Mouse (Mus musculus) frontal cortex, adult (tissue): Measurements from ENCODE around the gene Tubg2.
"Not testable (repeated sequence)": the region's sequence is repeated elsewhere in the genome, so short reads cannot be mapped to it uniquely, and the experiment has no call there.

ENCODE experiments used
- ATAC-seq: cut with Nextera tagmentation; 2 replicates; pipeline ENCODE4 v1.9.2; 2017; ENCODE audit warnings: mild to moderate bottlenecking, moderate library complexity, mixed read lengths; ENCODE audit not compliant: low TSS enrichment

Gene Tubg2

DNA sequence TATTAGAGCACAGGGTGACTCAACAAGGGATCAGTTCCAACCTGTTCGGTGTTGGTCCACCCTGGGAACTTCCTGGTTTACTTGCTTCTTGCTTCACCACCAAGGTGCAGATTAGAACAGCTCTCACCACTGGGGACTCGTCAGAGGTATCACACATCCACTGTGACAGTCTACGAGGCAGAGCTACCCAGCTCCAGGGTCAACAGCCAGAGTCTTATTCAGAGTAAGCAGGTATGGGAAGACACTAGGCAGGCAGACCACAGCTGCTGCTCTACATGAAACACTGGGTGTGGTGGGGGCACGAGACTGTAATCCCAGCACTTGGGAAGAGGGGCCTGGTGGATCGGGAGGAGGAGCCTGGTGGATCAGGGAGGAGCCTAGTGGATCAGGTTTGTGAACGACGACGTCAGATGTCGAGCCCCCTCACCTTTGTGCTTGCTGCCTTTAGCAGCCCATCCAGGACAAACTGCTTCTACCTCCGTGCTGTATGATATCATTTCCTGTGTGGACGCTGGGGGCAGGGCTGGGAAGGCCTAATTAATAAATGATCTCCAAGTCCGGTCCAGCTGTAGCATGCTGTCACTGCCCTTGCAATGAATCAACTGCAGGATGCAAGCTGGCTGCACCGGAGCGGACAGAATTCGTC is 17.0 kb upstream of the Tubg2 start:
- no peak for ATAC-seq

DNA sequence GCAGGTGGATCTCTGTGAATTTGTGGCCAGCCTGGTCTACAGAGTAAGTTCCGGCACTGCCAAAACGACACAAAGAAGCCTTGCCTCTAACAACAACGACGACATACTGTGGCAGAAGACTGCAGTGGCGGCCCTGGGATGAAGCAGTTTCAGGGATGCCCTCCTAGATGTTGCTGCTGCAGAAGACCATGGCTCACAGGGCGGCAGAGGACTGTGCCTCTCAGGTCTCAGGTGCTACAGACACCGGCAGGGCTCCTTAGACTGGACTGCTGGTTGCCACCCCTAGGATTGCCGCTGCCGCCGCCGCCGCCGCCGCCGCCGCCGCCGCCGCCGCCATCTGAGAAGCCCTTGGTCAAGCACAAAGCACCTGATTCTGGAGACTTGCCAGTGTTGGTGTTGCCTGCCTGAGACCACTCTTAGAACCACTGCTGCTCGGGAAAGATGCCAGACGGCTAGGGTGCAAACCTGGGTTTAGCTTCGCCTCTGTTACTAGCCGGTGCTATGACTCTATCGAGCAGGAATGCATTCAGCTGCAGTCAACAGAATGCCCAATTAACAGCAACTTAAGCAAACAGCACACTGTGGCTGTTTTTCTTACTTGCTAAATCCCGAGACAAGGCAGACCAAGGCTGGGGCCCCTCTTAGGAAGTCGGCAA is 15.4 kb upstream of the Tubg2 start:
- ATAC-seq, result peak; percentile 44; the same call in 1 of the 2 replicates

DNA sequence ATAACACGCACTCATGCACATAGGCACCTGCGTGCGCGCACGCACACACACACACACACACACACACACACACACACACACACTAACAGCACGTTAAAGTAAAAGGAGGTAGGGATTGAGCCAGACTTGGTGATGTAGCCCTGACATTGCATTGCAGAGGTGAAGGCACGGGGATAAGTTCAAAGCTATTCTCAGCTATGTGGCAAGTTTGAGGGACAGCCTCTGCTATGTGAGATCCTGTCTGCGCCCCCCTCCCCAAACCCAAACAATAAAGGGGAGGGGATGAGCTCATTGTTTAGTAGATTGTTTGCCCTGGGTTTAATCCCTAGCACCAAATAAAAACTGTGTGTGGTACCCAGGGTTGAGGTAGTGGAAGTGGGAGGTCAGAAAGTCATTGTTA is 14.6 kb upstream of the Tubg2 start:
- ATAC-seq, result no peak

DNA sequence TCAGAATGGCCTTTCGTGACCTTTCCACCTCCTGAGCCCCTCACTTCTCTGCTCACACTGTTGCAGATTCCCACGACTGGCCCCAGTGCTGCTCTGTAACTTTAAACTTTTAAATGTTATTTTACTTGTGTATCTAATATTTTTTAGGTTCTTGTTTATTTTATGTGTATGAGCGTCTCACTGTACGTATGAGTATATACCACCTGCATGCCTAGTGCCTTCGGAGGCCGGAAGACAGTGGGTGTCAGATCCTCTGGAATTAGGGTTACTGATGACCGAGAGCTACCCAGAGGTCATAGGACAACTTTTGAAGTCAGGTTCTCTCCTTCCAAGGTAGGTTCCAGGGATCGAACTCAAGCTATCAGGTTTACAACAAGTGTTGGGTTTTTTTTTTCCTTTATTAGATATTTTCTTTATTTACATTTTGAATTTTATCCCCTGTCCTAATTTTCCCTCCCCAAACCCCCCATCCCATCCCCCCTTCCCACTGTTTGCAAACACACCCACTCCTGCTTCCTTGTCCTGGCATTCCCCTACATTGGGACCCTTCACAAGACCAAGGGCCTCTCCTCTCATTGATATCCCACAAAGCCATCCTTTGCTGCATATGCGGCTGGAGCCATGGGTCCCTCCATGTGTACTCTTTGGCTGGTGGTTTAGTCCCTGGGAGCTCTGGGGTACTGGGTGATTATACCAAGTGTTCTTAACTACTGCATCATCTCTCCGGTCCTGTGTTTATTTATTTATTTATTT is 13.3 kb upstream of the Tubg2 start:
- no peak for ATAC-seq

DNA sequence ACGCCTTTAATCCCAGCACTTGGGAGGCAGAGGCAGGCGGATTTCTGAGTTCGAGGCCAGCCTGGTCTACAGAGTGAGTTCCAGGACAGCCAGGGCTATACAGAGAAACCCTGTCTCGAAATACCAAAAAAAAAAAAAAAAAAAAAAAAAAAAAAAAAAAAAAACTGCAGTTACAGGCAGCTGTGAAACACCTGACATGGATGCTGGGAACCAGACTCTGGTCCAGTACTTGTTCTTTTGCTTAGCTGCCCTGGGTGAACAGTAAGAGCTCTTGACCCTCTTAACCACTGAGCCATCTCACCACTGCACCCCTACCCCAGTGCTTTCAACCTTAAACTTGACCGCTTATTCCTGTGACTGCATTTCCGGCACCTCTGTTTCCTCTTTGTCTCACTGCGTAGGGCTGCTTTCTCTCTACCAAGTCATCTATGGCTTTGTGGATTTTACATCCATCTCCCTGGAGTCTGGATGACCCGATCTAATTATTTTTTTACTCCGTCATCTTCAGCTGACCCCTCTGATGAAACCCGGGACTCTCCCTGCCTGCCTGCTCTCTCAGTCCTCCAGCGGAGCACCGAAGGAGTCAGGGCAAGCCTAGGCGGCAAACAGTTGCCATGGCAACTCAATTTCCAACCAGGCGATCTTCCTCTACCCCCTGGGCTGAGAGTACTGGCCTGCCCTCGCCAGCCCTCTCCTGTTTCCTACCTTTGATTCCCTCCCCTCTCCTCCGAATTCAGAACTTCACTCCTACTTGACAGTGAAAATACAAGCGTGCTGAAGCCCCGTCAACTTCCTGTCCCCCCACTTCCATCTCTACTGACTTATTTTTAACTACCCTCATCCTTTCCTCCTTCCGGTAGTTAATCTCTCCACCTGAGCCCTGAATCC is 12.1 kb upstream of the Tubg2 start:
- ATAC-seq, result peak; percentile 47; the same call in 1 of the 2 replicates

DNA sequence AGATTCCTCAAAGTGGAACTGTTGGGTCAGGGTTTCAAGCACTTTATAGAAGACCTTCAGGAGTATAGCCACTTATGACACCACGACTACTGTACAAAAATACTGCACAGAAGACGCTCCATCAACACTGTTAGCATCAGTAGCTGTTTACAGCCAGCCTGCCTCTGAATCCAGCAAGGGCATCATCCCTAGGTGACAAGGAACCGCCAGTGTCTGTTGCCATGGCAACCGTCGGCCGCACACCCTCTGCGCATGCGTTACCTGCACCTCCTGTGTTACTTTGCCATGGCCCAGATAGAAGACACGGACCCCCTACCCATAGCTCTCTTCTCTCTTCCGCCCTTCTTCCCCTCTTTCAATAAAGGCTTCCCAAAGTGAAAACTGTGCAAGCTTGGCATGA is 9.3 kb upstream of the Tubg2 start:
- no peak for ATAC-seq

DNA sequence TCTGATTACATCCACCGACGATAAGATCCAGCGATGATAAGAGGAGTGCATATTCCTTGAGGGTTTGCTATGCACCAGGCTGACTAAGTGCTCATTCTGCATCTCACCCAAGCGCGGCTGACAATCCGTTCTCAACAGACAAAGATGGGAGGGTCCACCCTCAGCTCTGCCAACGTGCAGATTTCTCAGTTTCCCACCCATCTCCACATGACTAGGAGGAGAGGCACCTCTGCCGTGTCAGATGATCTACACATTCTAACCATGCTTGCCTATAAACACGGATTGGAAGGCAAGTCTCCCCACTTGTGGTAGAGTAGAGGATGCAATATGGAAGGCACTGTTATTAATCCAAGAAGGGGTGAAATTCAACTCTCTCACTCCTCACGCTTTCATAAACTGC is 7.0 kb upstream of the Tubg2 start:
- ATAC-seq, result no peak

DNA sequence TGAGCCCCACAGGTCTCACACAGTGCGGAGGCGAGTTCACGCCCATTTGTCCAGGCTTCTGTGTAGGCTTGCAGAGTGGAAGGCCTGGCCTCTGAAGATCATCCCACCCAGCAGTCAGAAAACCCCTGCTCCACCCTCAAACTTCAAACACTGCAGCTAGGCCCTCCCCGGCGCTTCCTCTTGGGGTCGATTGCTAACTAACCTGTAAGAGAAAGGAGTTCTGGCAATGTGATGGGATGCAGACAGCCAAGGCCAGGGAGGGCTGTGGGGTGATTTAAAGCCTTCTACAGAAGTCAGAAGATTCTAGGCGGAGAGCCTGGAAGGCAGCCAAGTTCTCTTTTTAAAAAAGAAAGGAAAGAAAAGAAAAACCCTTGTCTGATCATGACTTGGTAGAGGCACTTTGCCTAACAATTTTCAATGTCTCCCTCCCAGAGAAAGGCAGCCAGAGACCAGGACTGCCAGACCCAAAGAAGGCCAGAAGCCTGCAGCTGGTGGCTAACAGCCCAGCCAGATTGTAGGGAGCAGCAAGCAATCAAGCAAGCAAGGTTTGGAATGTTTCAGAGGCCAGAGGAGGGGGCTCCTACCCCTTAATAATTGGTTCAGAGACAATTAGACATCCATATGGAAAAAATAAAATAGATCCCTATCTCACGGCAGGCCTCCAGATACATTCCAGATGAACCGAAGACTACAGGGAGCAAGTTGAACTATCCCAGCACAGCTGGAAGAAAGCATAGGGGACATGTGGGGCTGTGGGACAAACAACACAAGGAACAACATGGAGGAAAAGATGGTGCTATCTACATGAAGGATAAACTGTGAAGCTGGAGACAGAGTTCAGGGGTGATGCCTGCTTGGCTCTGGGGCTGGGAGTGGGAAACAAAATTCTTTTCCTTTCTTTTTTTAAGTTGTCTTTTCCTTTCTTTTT is 6.3 kb upstream of the Tubg2 start:
- no peak for ATAC-seq

DNA sequence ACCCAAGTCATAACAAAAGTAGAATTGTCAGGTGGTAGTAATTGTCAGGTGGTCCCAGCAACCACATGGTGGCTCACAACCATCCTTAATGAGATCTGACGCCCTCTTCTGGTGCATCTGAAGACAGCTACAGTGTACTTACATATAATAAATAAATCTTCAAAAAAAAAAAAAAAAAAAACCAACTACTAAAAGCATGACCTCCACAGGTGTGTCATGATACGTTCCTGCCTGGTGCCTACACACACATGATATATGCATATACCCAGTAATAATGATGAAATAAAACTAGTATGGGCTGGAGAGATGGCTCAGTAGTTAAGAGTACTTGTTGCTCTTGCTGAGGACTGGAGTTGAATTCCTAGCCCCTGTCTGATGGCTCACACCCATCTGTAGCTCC is 4.6 kb upstream of the Tubg2 start:
- ATAC-seq, result no peak

DNA sequence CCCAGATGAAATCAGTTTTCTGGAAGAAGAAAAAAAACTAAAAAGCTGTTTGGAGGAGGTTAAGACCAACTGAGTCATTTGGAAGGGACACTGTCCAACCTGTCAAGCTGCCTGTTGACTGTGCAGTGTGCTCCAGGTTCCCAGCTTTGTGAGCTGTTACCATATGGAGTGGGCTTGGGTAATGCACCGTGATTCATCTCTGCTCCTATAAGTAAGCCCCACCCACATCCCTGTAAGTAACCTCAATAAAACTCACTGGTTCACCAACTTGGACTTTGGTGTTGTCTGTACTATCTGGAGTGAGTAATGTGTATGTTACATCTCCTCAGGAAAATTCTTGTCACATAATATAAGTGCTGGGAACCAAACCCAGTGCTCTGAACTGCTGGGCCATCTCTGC is 2.9 kb upstream of the Tubg2 start:
- no peak for ATAC-seq

DNA sequence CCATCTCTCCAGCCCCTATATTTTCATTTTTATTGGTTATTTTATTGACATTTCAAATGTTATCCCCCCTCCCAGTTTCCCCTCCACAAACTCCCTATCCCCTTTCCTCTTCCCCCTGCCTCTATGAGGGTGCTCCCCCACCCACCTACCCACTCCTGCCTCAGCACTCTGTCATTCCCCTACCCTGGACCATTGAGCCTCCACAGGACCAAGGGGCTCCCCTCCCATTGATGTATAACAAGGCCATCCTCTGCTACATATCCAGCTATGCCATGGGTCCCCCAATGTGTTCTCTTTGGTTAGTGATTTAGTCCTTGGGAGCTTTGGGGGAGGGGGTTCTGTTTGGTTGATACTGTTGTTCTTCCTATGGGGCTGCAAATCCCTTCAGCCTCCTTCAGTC is 1.1 kb upstream of the Tubg2 start:
- no peak for ATAC-seq

DNA sequence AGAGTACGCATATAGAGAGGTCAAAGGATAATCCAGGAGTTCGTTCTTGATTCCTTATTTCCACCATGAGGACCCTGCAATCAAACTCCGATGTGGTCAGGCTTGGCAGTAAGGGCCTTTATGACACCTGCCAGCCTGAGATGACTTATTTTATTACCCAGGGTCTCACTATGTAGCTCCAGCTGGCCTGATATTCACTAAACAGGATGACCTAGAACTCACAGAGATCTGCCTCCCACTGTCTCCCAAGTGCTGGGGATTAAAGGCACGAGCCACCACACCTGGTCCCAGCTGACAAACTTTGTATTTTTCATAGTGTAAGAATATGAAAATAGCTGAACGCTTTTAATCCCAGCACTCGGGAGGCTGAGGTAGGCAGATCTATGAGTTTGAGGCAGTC is 556 bp upstream of the Tubg2 start:
- ATAC-seq, result no peak

DNA sequence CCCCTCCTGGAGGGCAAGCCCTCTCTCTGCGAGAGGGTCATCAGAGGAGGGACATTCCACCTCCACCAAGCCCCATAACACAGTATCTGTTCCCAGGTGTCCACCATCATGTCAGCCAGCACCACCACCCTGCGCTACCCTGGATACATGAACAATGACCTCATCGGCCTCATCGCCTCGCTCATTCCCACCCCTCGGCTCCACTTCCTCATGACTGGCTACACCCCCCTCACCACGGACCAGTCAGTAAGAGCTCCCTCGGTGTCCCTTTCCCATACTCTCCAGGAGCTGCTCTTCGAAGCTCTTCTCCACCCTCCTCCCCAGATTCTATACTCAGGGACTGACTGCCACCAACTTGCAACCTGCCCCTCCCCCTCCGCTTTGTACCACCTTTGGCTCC is 4.4 kb downstream of the Tubg2 start:
- ATAC-seq, result not testable (repeated sequence)

DNA sequence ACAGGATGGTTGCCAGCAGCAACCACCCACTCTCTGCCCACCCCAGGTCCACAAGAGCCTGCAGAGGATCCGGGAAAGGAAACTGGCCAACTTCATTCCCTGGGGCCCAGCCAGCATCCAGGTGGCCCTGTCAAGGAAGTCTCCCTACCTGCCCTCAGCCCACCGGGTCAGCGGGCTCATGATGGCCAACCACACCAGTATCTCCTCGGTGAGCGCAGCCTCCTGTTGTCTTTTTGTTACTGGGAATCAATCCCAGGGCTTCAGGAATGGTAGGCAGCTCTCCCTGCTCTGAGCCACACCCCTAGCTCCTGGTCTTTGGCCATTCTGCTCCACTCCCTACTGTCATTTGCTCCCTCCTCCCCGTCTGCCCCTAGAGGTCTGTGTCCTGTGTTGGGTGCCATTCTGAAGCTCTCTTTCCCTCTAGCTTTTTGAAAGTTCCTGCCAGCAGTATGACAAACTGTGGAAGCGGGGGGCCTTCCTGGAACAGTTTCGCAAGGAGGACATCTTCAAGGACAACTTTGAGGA is 5.3 kb downstream of the Tubg2 start:
- ATAC-seq, result not testable (repeated sequence)

DNA sequence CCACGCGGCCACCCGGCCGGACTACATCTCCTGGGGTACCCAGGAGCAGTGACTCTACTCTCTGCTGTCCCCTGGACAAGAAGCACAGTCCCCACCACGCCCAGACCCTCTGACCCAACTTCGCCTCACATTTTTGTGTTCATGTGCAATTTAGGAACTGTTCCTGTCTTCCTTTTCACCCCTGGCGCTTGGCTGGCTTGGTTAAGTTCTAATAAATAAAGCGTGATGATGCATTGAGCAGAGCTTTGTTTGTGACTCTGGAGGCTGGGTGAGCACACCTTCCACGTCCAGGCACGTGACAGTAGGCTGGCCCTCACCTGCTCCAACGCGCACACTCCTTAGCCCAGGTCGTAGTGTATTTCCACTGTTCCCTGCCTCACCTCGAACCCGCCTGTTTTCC is 5.8 kb downstream of the Tubg2 start:
- no peak for ATAC-seq

DNA sequence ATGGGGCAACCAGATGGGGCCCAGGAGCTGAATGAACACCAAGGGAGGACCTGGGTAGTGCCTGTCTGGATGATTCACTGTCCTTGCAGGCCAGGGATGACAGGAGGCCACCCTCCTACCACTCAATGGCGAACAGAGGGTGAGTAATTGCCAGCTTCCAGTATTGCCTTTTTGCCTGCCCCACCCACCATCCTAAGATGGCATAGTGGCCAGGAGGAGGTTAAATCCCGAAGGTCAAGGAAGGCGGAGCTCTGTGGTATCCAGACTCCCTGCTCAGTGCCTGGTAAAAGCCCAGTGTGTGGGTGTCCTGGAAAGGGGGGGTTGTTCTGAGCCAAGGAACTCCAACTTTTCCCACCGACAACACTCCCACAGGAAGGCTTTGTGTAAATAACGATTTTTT is 6.6 kb downstream of the Tubg2 start:
- no peak for ATAC-seq

DNA sequence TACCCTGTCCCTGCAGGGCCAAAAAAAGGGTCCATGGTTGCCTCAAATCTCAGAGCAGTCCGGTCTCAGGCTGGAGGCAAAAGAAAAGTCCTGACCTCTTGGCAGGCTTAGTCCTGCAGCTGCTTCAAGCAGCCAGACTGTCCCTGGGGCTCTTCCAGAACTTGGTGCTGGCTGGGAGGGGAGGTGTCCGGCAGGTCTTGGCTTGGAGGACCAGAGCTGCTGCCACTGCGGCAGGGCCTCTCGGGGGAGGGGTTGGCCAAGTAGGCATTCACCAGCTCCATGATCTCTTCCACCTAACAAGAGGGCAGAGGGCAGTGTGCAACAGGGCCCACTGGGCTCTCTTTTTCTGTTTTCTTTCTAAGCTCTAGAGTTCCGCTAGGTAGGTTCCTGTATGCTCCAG is 7.1 kb downstream of the Tubg2 start:
- no peak for ATAC-seq

DNA sequence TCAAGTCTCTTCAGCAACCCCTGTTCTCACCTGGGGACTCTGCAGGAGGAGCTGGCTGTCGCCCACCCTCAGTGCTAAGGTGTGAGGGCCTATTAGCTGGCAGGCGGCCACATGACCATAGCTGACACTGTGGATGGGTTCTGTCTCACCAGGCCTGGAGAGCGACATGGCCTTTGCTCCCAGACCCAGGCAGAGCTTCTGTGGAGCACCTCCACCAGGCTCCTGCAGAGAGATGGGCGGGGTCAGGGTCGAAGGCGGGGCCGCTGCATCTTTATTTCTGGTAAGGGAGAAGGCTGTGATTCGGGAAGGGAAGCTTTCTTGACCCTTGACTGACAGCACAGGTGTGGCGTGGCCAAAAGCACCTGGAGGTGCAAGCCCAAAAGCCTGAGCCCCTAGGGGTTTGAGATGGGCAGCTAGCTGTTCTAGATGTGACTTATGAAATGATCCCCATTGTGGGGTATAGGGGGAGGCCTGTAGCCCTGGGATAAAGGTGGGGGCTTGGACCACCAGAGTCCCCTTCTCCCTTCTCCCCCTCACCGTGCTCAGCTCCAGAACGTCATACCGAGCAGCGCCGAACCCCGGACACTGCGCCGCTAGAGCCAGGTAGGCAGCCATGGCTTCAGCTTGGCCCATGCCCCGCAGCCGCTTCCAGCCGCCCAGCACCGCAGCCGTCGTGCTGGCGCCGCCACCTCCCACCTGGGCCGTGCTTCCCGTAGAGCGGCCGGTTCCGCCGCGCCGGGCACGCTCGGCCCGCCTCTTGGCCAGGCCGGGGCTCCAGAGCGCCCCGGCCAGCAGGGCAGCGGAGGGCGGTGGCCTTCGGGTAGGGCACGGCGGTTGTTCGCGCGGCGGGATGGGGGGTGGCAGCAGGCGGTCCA is 8.0 kb downstream of the Tubg2 start:
- ATAC-seq, result no peak

DNA sequence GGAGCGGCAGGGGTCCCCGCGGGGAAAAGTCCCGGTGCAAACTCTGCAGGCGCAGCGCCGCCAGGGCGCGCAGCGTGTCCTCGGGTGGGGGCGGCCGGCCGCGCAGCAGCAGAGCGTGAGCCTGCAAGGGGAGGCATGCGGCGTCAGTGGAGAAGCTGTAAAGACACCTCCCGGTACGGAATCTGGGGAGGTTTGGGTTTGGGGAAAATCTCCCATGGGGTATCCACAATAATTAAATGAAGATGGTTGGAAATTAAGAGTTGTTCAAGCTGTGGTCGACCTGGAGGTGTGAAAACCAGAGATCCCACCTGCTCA is 8.6 kb downstream of the Tubg2 start:
- ATAC-seq, result no peak
